Mouse (Mus musculus) R1 (cell line): ENCODE results near the gene Trim37.

Experiments used
- DNase-seq: peaks from one replicate; pipeline ENCODE4 v3.0.0-alpha.2; 2018; ENCODE audit warnings: low read depth, low spot score

Trim37 gene

DNA sequence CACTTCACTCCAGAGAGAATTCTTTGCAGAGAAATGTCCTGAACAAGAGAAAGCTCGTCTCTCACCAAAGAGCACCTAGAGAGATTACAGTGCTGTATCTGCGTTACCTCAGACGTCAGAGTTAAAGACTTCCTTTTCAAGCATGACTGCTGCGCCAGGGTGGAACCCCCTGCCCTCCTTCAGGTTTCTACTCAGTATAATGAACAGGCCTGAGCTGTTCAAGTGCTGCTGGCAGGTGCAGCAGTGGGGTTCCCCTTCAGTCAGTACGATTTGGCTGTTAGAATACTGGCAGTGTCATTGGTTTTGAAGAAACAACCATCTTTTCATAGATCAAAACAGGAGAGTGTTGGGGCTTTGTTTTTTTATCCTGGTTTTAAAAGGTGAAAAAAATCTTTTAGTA, 100.2 kb downstream of the Trim37 start:
- no peak for DNase-seq

GRCm38 (mm10) chr11:87233377-87233776, 106.5 kb downstream of the Trim37 start:
- no peak for DNase-seq

DNA sequence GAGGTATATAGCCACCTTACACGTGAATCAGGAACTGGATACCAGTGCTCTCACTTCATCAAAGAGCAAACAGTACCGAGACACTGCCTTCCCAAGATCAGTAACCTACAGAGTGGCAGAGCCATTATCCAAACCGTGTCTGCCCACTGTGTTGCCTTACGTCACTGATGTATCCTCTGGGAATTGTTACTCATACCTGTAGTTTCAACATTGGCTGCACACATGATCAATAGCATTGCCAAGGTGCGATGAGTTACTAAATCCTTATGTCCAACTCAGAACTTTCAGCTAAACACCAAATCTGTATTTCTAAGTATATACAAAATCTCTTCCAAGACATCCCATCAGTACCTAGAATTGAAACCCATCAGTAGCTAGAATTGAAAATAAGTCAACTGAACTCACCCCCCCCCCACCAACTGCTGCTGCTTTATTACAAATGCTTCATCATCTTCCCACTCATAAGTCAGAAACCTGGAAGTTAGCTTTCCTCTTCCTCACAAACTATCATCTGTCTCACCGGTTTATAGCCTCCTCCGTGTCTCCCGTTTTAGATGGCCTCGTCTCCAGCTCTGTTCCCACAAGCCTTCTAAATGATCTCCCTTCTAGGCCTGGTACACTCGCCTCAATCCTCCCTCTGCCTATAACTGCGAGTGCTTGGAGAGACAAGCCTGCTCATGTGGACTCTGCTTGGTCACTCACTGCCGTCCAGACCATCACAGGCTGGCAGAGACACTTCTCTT, 108.0 kb downstream of the Trim37 start:
- no peak for DNase-seq

- DNase-seq: no peak
These were observed 108.6 kb downstream of the Trim37 start for GRCm38 (mm10) chr11:87235486-87235872.

DNA sequence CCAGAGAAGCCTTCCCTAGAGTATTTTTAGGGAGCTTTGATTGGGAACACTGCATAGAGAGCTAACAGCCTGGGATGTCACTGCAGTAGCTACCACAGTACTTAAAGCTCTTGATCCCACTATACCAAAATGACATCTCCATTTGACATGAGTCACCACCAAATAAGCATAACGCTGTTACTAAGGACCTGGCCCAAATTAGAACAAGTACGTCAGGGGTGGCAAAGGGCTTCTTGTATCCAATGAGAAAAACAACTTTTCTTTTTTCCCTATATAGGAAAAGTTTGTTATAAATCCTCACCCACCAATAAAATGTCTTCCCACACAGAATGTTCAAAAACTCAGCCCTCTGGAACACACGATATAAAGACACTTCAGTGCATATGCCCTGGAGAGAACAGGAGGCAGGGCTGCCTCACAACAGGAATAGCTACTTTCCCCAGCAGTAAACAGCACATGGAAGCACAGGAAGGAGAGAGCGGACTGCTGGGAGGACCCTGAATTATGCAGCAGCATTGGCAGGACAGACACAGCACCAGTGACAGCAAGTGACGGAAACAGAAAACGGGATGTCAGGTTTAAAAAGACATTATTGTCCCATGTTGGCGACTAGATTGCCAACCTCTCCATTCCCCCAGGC, 112.1 kb downstream of the Trim37 start:
- DNase-seq: no peak

- DNase-seq: no peak
These were observed 113.4 kb downstream of the Trim37 start for GRCm38 (mm10) chr11:87240141-87240832.

DNA sequence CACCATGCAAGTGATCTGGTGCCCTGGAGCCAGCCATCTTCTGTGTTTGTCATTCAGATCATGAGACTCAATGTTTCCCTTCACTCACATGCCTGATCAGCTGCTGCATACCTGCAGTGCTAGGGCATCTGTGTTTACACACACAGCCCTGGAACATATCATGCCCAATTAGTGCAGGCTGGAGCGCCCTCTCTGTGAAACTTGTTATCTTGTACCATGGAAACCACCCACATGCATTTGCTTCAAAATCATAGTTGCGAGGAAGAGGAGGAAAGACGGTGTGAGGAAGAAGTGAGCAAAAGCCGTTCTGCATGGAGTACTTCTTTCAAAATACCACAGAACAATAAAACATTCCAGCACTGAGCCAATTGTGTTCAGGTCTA, 113.9 kb downstream of the Trim37 start:
- DNase-seq: no peak

DNA sequence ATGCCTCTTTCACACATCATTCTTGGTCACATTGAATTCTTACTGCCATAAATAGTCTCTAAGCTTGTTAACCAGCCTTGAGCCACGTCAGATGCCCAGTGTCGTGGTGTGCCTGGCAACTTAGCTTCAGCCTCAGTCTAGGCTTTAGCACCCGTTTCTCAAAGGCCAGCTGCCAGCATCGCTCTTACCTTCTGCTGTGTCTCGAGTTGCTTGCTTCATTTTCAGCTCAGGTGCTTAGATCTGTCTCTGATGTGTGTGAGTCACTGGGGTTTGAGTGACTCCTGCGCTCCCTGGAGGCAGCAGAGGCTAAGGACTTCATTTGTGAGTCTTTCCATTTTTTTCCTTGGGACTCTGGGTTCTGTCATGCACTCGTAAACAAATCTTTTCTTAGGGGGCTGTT, 114.4 kb downstream of the Trim37 start:
- no peak for DNase-seq

DNA sequence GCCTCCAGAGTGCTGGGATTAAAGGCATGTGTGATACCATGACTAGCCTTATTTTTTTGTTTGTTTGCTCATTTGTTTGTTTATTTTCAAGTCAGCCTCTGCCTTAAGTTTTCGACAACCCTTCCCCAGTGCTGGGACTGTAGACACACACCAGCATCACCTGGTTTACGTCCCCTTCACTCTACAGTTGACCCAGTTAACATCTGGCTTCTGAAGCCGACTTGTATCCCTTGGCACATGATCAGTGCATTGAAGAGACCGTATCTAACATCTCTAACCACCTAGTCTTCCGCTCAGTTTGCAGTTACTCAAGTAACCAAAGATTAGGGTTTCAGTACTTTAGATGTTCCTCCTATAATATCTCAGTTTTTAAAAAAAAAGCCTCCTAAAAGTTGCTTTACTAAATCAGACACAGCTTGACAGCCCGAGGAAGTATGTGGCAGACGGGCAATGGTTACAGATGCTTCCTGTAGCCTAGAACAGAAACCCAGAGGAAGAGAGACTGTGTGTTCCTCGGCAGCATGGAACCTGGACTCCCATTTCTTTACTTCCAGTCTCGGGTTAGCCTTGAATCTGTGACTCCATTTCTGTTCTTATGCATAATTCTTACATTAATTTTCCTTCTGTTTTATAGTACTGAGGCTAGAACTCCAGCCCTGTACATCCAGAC, 118.4 kb downstream of the Trim37 start:
- DNase-seq: no peak

- no peak for DNase-seq
These were observed 119.3 kb downstream of the Trim37 start for GRCm38 (mm10) chr11:87246107-87246651.

GRCm38 (mm10) chr11:87246724-87247493, 120.0 kb downstream of the Trim37 start:
- no peak for DNase-seq

- DNase-seq: no peak
These were observed 120.6 kb downstream of the Trim37 start for GRCm38 (mm10) chr11:87247494-87247866.

GRCm38 (mm10) chr11:87250132-87250531, 123.3 kb downstream of the Trim37 start:
- no peak for DNase-seq

GRCm38 (mm10) chr11:87253294-87253693, 126.4 kb downstream of the Trim37 start:
- DNase-seq: no peak

GRCm38 (mm10) chr11:87254149-87254548, 127.3 kb downstream of the Trim37 start:
- DNase-seq: peak; percentile 89

DNA sequence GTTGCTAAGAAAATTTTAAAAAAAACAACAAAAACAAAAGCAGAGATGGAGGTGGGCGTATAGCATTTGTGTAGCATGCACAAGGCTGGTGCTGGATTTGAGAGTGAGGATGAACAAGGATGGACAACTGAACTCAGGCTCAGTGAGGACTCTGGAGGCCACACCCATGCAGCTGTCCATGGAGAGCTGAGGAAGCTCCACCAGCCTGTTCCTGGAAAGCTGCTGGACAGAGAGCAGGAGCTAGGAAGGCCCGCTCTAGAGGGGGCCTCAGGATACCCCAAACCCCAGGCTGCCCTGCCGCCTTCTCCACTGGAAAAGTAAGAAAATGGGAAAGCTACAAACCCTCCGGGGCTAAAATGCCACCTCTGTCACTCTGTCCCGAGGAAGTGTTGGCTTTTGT, 130.4 kb downstream of the Trim37 start:
- no peak for DNase-seq

- DNase-seq: no peak
These were observed 132.9 kb downstream of the Trim37 start for GRCm38 (mm10) chr11:87259792-87260191.

DNA sequence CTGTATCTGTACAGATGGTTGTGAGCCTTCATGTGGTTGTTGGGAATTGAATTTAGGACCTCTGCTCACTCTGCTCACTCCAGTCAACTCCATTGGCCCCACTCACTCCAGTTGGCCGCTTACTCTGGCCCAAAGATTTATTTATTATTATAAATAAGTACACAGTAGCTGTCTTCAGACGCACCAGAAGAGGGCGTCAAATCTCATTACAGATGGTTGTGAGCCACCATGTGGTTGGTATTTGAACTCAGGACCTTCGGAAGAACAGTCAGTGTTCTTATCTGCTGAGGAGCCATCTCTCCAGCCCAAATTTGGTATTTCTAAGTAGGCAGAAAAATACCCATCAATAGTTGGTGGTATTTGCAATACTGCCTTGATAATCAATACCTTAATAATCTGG, 134.8 kb downstream of the Trim37 start:
- peak; percentile 14 for DNase-seq

DNA sequence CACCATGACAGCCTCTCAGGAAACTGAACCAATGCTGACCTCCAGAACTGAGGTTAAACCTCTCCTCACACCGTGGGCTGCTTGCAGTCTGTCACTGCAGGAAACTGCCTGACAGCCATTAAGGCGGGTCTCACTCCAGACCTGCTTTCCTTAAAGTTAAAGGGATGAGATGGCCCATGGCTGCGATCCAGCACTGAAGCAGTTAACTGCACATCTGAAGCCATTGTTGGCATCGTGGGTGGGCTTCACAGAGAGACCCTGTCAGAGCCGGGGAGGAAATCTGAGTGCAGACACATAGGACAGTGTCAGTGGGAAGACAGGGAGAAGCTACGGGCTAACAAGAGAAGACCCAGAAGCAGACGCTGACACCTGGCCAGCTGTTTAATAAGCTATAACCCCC, 137.1 kb downstream of the Trim37 start:
- no peak for DNase-seq

DNA sequence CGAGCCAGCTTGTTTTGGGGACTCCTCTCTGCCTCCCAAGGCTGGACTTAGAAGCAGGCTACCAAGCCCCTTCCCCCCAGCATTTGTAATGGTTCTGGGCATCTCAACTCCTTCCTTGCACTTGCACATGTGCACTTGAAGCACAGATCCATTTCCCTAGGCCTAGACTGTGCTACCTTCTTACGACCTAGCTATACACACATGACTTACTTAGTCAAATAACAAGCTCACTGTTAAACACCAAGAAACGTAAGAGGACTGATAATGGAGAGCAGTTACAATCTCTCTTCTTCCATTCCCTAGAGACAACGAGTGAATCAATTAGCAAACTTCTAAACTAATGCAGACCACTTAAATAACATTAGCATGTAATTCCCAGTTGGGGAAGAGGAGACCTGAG, 139.4 kb downstream of the Trim37 start:
- DNase-seq: no peak

DNA sequence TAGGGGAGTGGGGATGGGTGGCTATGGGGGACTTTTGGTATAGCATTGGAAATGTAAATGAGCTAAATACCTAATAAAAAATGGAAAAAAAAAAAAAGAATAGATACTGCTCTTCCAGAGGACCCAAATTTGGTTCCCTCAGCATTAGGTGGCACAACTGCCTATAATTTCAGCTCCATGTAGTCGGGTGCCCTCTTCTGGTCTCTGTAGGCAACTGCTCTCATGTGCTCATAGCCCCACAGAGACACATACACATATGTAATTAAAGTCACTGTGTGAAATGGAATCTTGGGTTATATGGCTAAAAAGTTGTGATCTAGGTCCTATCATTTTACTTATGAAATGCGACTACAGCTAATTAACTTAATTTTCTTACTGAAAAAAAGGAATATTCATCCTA, 141.9 kb downstream of the Trim37 start:
- peak; percentile 66 for DNase-seq
